Mouse (Mus musculus) embryonic facial prominence, embryonic 10.5 days (tissue): ENCODE results near the gene Defb39. TPM values are rescaled to one million over a fixed set of nuclear protein-coding genes. Genes with fewer than 3 reads are reported as not detected.

Experiments
- DNase-seq: peaks from one replicate; pipeline ENCODE4 v3.0.0-alpha.2; 2017; ENCODE audit warnings: low spot score
- H3K27ac ChIP-seq: fragments of 300-500 bp; sonication (generic); replicated peaks from 2 replicates; pipeline ENCODE4 v1.5.1; 2016; ENCODE audit warnings: mild to moderate bottlenecking
- H3K27me3 ChIP-seq: fragments of 300-500 bp; sonication (generic); replicated peaks from 2 replicates; pipeline ENCODE4 v1.6.1; 2016; ENCODE audit warnings: low read depth, mild to moderate bottlenecking; ENCODE audit not compliant: poor library complexity, severe bottlenecking
- H3K36me3 ChIP-seq: fragments of 300-500 bp; sonication (generic); replicated peaks from 2 replicates; pipeline ENCODE4 v1.6.1; 2016; ENCODE audit warnings: mild to moderate bottlenecking, moderate library complexity
- H3K4me1 ChIP-seq: fragments of 300-500 bp; sonication (generic); 2 replicates; pipeline ENCODE4 v1.6.1; 2016
- H3K4me3 ChIP-seq: fragments of 300-500 bp; sonication (generic); 2 replicates; pipeline ENCODE4 v1.5.1; 2016; ENCODE audit warnings: mild to moderate bottlenecking, moderate library complexity
- H3K9me3 ChIP-seq: fragments of 300-500 bp; sonication (generic); 2 replicates; pipeline ENCODE4 v1.6.1; 2016; ENCODE audit warnings: mild to moderate bottlenecking
- WGBS: fragments of 180-500 bp; shearing (Covaris S2); methylation state at CpG from one replicate; pipeline ENCODE4 v1.1.7; 2016; 5-methylcytosine and 5-hydroxymethylcytosine counted together
- polyA plus RNA-seq: library from polyadenylated mRNA; unstranded; fragments of >200 nt; fragmentation: Nextera tagmentation; extraction: Ambion mirVana; gene quantifications from 2 replicates; pipeline ENCODE4 v1.2.1, GENCODE M21; 2016

The Defb39 gene
- not detected in 2 replicates for polyA plus RNA-seq

DNA sequence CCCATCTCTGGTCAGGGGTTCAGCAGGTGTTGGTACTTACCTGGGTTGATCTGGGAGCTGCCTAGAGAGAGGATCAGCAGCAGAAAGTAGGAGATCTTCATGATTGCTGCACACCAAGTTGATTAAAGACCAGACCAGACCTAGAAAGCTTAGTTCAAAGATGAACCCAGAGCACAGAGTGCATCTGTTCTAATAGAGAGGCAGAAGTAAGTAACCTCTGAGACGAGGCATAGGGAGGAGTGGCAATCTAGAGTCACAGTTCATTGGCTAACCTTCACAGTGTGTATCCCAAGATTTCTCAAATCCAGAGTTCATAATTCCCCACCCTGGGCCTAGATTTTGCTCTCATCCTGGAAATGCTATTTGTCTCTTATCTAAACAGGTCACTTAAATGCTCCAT, at the start of gene Defb39:
Gene Defb39, minus strand, starts transcription at position 101 of the 400 bp plus-strand sequence.
- peaks cover 20% of the 10 kb centered on the region; the same call in 1 of the 2 replicates for H3K9me3 ChIP-seq
- no peak for DNase-seq
- 81% methylated on average over 1 of the region's 1 CpGs for WGBS

DNA sequence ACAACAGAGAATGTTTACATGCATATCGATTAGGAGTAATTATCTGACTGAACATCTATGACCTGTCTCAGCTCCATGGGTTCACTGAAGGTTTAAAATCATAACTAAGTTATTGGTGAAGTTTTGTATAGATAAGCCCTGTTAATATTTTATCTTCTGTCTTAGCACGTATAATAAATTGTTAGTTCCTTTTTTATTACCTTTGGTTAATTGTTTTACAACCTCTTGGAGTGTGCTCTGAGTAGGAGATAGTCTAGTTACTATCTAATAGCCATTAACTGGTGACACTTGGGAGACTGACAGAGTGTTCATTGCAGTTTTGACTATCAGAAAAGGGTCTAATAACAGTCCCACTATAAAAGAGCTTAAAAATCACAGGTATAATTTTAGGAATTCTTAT, 1.4 kb upstream of the Defb39 start:
- Histone ChIP-seq H3K27ac (no peak overlapping the region), H3K4me3 (no peak overlapping the region), H3K27me3 (no peaks in the 10 kb centered on the region), H3K4me1 (no peaks in the 10 kb centered on the region), H3K36me3 (no peaks in the 10 kb centered on the region), H3K9me3 (peaks cover 20% of the 10 kb centered on the region; the same call in 1 of the 2 replicates)
- DNase-seq: no peak
- 81% methylated on average over 2 of the region's 2 CpGs for WGBS

More for the DNA sequence above, at the start of gene Defb39:
- no peaks in the 10 kb centered on the region for H3K4me1 ChIP-seq
- H3K27ac ChIP-seq: no peak within 1 kb of the TSS
- H3K27me3 ChIP-seq: no peaks in the 10 kb centered on the region
- no peaks in the 10 kb centered on the region for H3K36me3 ChIP-seq
- H3K4me3 ChIP-seq: no peak within 1 kb of the TSS

DNA sequence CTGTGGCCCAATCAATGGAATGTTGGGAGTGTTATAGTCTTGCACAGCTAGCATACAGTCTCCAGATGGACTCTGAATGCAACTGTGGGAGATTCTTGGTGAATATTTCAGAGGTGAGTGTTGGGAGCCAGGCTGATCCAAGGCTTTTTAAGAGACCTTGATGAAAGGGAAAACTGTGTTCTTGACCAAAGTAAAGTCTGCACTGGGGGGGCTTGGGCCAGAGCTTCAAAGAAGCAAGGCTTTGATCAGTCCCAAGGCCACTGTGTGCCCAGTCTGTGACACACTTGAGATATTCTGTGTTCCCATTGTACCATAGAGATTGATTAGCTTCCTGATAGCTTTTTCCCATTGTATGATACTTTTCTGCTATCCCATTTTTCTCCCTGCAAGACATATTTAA, 1.7 kb downstream of the Defb39 start:
- peaks cover 20% of the 10 kb centered on the region; the same call in 1 of the 2 replicates for H3K9me3 ChIP-seq
- no peaks in the 10 kb centered on the region for H3K4me1 ChIP-seq
- H3K36me3 ChIP-seq: no peaks in the 10 kb centered on the region
- no peak overlapping the region for H3K27ac ChIP-seq
- no peaks in the 10 kb centered on the region for H3K27me3 ChIP-seq
- no peak for DNase-seq
- no peak overlapping the region for H3K4me3 ChIP-seq

DNA sequence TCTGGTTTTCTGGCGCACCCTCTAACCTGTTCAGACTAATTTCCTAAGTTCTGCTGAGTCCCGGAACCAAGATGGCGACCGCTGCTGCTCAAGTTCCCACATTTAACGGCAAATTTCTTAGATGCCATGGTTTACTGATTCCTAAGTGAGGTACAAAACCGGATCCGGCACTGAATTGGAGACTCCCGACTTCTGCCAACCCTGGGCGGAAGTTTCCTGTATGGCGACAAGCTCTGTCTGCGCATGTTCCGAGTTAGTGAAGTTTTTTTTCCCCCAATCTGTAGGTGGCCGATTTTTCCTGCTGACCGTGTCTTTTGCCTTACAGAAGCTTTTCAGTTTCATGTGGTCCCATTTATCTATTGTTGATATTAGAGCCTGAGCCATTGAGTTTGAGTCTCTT, 19.4 kb downstream of the Defb39 start:
- Histone ChIP-seq H3K36me3 (no peaks in the 10 kb centered on the region), H3K9me3 (peaks cover 7% of the 10 kb centered on the region; the same call in 1 of the 2 replicates), H3K4me3 (no peak overlapping the region), H3K27ac (no peak overlapping the region), H3K4me1 (no peaks in the 10 kb centered on the region), H3K27me3 (no peaks in the 10 kb centered on the region)
- no peak for DNase-seq
- WGBS: 95% methylated on average over 14 of the region's 14 CpGs

DNA sequence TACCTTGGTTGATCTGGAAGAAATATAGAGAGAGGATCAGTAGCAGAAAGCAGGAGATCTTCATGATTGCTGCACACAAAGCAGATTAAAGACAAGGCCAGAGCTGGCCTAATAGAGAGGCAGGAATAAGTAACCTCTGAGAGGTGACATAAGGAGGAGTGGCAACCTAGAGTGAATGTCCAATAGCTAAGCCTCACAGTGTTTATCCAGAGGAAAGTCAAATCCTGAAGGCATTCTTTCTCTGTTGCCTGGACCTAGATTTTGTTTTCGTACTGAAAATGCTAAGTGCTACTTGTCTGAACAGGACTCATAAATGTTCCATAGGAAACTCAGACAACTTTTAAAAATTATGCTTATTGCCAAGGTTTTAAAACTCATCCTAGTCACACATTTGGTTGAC, 38.1 kb downstream of the Defb39 start, which contains the start of gene Defb38:
Gene Defb38, minus strand, starts transcription at position 101 of the 400 bp plus-strand sequence.
- H3K4me3 ChIP-seq: no peak within 1 kb of the TSS
- no peaks in the 10 kb centered on the region for H3K9me3 ChIP-seq
- DNase-seq: no peak
- H3K4me1 ChIP-seq: no peaks in the 10 kb centered on the region
- WGBS: 91% methylated on average over 1 of the region's 1 CpGs
- no peak within 1 kb of the TSS for H3K27ac ChIP-seq
- no peaks in the 10 kb centered on the region for H3K27me3 ChIP-seq
- no peaks in the 10 kb centered on the region for H3K36me3 ChIP-seq

Other genes starting within 250 kb of the Defb39 start
- gene Defb40, start 86.6 kb downstream of the Defb39 start, polyA plus RNA-seq: not detected in 2 replicates
- gene Defb37, start 73.8 kb downstream of the Defb39 start, polyA plus RNA-seq: not detected in 2 replicates
- not detected in 2 replicates for gene Defb38, start 38.2 kb downstream of the Defb39 start, polyA plus RNA-seq
- gene Defb12, start 50.0 kb upstream of the Defb39 start, polyA plus RNA-seq: not detected in 2 replicates
- not detected in 2 replicates for gene Defb34, start 58.9 kb upstream of the Defb39 start, polyA plus RNA-seq
- not detected in 2 replicates for gene Gm45826, start 76.0 kb upstream of the Defb39 start, polyA plus RNA-seq
- gene Defb14, start 129.5 kb upstream of the Defb39 start, polyA plus RNA-seq: not detected in 2 replicates
- gene Defb4, start 133.9 kb upstream of the Defb39 start, polyA plus RNA-seq: not detected in 2 replicates
- gene Defb6, start 160.7 kb upstream of the Defb39 start, polyA plus RNA-seq: not detected in 2 replicates
- not detected in 2 replicates for gene Defb46, start 175.1 kb upstream of the Defb39 start, polyA plus RNA-seq
- not detected in 2 replicates for gene Defb5, start 182.8 kb upstream of the Defb39 start, polyA plus RNA-seq
- not detected in 2 replicates for gene Defb3, start 228.6 kb upstream of the Defb39 start, polyA plus RNA-seq